Comparison of ENCODE assay signal across 7 mouse cellular contexts in the genomic region with DNA sequence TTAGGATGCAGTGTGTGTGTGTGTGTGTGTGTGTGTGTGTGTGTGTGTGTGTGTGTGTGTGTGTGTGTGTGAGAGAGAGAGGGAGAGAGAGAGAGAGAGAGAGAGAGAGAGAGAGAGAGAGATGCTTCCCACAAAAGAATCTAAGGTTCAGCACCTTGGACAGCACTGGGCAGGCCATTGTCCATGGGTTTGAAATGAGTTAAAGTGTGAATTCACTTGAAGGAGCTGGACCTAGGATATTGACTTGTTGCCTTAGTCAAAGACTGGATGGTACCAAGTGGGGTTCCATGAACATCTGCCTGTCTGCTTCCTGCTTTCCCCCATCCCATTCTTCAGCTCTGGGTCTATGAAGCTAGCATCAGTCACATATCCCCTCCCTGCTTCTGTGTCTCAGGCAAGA. TPM values are rescaled to one million over a fixed set of nuclear protein-coding genes. Genes with fewer than 3 reads are reported as not detected.
DNase-seq lines count a peak whose midpoint lies in the region; ATAC-seq and TF ChIP-seq lines count a peak whose summit lies in the region.
"Not testable (repeated sequence)": the region's sequence is repeated elsewhere in the genome, so short reads cannot be mapped to it uniquely, and the experiment has no call there.

No protein-coding gene starts in this region.

- TF ChIP-seq CTCF in C2C12 (IDR thresholded peaks at IDR 0.05; ENCODE audit: control insufficient read depth, insufficient read depth, insufficient read length); lung, embryonic 14.5 days (IDR thresholded peaks at IDR 0.05; ENCODE audit: low read depth); midbrain, postnatal 0 days (IDR thresholded peaks at IDR 0.05): not testable (repeated sequence)

- H3K36me3 ChIP-seq in C2C12 (ENCODE audit: control insufficient read depth, insufficient read depth); forebrain, embryonic 16.5 days (ENCODE audit: control insufficient read depth, insufficient read depth); intestine, embryonic 14.5 days (ENCODE audit: control insufficient read depth, insufficient read depth, low read length); lung, embryonic 14.5 days (ENCODE audit: insufficient read depth); midbrain, postnatal 0 days (ENCODE audit: insufficient read depth, low read length): not testable (repeated sequence)

- DNase-seq in adipocyte (ENCODE audit: low spot score), result peak; percentile 52
- DNase-seq in embryo, embryonic 10.5 days (ENCODE audit: low spot score), result peak; percentile 78
- peak; percentile 63 for DNase-seq in intestine, embryonic 14.5 days (ENCODE audit: low spot score)
- DNase-seq in lung, embryonic 14.5 days, result peak; percentile 85
- DNase-seq in midbrain, postnatal 0 days (ENCODE audit: low spot score), result not testable (repeated sequence)

- H3K9ac ChIP-seq in forebrain, embryonic 16.5 days (replicated peaks; ENCODE audit: low read depth, low read length); intestine, embryonic 14.5 days (ENCODE audit: low read length); lung, embryonic 14.5 days; midbrain, postnatal 0 days (replicated peaks; ENCODE audit: low read length, poor library complexity, severe bottlenecking): not testable (repeated sequence)

- not testable (repeated sequence) for H3K27me3 ChIP-seq in C2C12 (ENCODE audit: control insufficient read depth, insufficient read depth, insufficient read length); forebrain, embryonic 16.5 days (replicated peaks; ENCODE audit: control insufficient read depth, insufficient read depth, low read length); intestine, embryonic 14.5 days (replicated peaks; ENCODE audit: control insufficient read depth, insufficient read depth, low read length); lung, embryonic 14.5 days (ENCODE audit: insufficient read depth, low read length); midbrain, postnatal 0 days (ENCODE audit: insufficient read depth, low read length)

- H3K27ac ChIP-seq in forebrain, embryonic 16.5 days (ENCODE audit: low read length), result 0 out of 2 replicates have a peak overlapping the region, but pooled peaks have one; percentile 37
- H3K27ac ChIP-seq in intestine, embryonic 14.5 days (ENCODE audit: low read depth); lung, embryonic 14.5 days (ENCODE audit: low read depth): not testable (repeated sequence)
- peak overlapping the region; percentile 32; the same call in 1 of the 2 replicates for H3K27ac ChIP-seq in midbrain, postnatal 0 days (ENCODE audit: low read depth, low read length)

- not testable (repeated sequence) for H3K4me3 ChIP-seq in C2C12 (ENCODE audit: insufficient read depth, poor library complexity, severe bottlenecking); forebrain, embryonic 16.5 days (replicated peaks; ENCODE audit: low read length); intestine, embryonic 14.5 days (ENCODE audit: low read depth, low read length); lung, embryonic 14.5 days (ENCODE audit: low read depth, low read length); midbrain, postnatal 0 days (ENCODE audit: low read depth, low read length)

- H3ac ChIP-seq in C2C12 (ENCODE audit: control insufficient read depth, insufficient read length, low read depth), result not testable (repeated sequence)

- H3K4me1 ChIP-seq in forebrain, embryonic 16.5 days (replicated peaks; ENCODE audit: control insufficient read depth, insufficient read depth, low read length); intestine, embryonic 14.5 days (replicated peaks; ENCODE audit: control insufficient read depth, insufficient read depth, low read length); lung, embryonic 14.5 days (ENCODE audit: insufficient read depth); midbrain, postnatal 0 days (ENCODE audit: insufficient read depth, low read length): not testable (repeated sequence)

- H3K4me2 ChIP-seq in forebrain, embryonic 16.5 days (ENCODE audit: low read length); intestine, embryonic 14.5 days (ENCODE audit: low read length); lung, embryonic 14.5 days; midbrain, postnatal 0 days (ENCODE audit: low read depth, low read length, poor library complexity, severe bottlenecking): not testable (repeated sequence)

- not testable (repeated sequence) for H3K79me2 ChIP-seq in C2C12 (ENCODE audit: control insufficient read depth, insufficient read depth)

- not testable (repeated sequence) for ATAC-seq in forebrain, embryonic 16.5 days; intestine, embryonic 14.5 days (replicated peaks; ENCODE audit: low FRiP score, low TSS enrichment, low read depth); lung, embryonic 14.5 days (ENCODE audit: insufficient read depth); midbrain, postnatal 0 days (ENCODE audit: low FRiP score)

- not testable (repeated sequence) for H3K79me3 ChIP-seq in C2C12 (ENCODE audit: low read depth)

- not testable (repeated sequence) for H3K9me3 ChIP-seq in forebrain, embryonic 16.5 days (ENCODE audit: control insufficient read depth, low read length); intestine, embryonic 14.5 days (ENCODE audit: control insufficient read depth, low read length); lung, embryonic 14.5 days (ENCODE audit: low read depth, low read length); midbrain, postnatal 0 days (ENCODE audit: low read length)

TF ChIP-seq in C2C12, 6 proteins besides CTCF, POLR2A, EP300 and RAD21:
- TF ChIP-seq MAX (IDR thresholded peaks at IDR 0.05), result peak; percentile 34
TF ChIP-seq in C2C12: peak in this region for 1; not testable (repeated sequence) for 5.

RNA-seq across cellular contexts. Expression of gene Coa6, which starts 17.8 kb away (rescaled TPM):
- 37.9 TPM for polyA plus RNA-seq in C2C12 (2012; fragmentation: generic; extraction: Trizol)
- polyA plus RNA-seq in forebrain, embryonic 16.5 days (2015; fragmentation: Nextera tagmentation; extraction: Ambion mirVana), result 43.2 and 44.0 TPM in 2 replicates
- 62.2 and 66.2 TPM in 2 replicates for polyA plus RNA-seq in intestine, embryonic 14.5 days (2014; fragmentation: Nextera tagmentation; extraction: Ambion mirVana)
- 47.7 and 51.4 TPM in 2 replicates for polyA plus RNA-seq in lung, embryonic 14.5 days (2014; fragmentation: Nextera tagmentation; extraction: Ambion mirVana)
- 11.2 and 22.8 TPM in 2 replicates for total RNA-seq in midbrain, postnatal 0 days (2014; rRNA removed)
- polyA plus RNA-seq in midbrain, postnatal 0 days (2015; fragmentation: Nextera tagmentation; extraction: Ambion mirVana), result 44.9 and 45.1 TPM in 2 replicates
